Mouse (Mus musculus): ENCODE data around the gene Gnpda2. TPM values are rescaled to one million over a fixed set of nuclear protein-coding genes. Genes with fewer than 3 reads are reported as not detected.
A peak's percentile ranks its signal among the peaks of the same experiment; 100 is the strongest.

Gene Gnpda2
- 24.0 and 26.1 TPM in 2 replicates for polyA plus RNA-seq (2016; fragmentation: Nextera tagmentation; extraction: Ambion mirVana)

- Histone ChIP-seq H3K4me3 (peak within 1 kb of the TSS; percentile 75), H3K27ac (replicated peaks) (peak within 1 kb of the TSS; percentile 92), H3K27me3 (ENCODE audit: low read depth, poor library complexity, severe bottlenecking) (no peaks in the 10 kb centered on the region), H3K4me1 (peaks cover 8% of the 10 kb centered on the region), H3K36me3 (peaks cover 12% of the 10 kb centered on the region), H3K9me3 (replicated peaks) (no peaks in the 10 kb centered on the region)
- WGBS = 5% methylated on average over 42 of the region's 42 CpGs
- DNase-seq (ENCODE audit: low spot score) = peak; percentile 90
Observed at GRCm38 (mm10) chr5:69591640-69592461, at the start of gene Gnpda2. Gene Gnpda2, minus strand, starts transcription at chr5:69592340.

- Histone ChIP-seq H3K36me3 (no peaks in the 10 kb centered on the region), H3K4me3 (no peak overlapping the region), H3K4me1 (no peaks in the 10 kb centered on the region), H3K27me3 (ENCODE audit: low read depth, poor library complexity, severe bottlenecking) (no peaks in the 10 kb centered on the region), H3K27ac (replicated peaks) (no peak overlapping the region), H3K9me3 (replicated peaks) (no peaks in the 10 kb centered on the region)
- no peak for DNase-seq (ENCODE audit: low spot score)
- WGBS = 84% methylated on average over 4 of the region's 4 CpGs
Observed at GRCm38 (mm10) chr5:69634766-69635165, 42.6 kb upstream of the Gnpda2 start.

- 88% methylated on average over 1 of the region's 1 CpGs for WGBS
- H3K9me3 ChIP-seq (replicated peaks) = no peaks in the 10 kb centered on the region
- DNase-seq (ENCODE audit: low spot score) = no peak
Observed at GRCm38 (mm10) chr5:69620899-69621298, 28.8 kb upstream of the Gnpda2 start.

DNA sequence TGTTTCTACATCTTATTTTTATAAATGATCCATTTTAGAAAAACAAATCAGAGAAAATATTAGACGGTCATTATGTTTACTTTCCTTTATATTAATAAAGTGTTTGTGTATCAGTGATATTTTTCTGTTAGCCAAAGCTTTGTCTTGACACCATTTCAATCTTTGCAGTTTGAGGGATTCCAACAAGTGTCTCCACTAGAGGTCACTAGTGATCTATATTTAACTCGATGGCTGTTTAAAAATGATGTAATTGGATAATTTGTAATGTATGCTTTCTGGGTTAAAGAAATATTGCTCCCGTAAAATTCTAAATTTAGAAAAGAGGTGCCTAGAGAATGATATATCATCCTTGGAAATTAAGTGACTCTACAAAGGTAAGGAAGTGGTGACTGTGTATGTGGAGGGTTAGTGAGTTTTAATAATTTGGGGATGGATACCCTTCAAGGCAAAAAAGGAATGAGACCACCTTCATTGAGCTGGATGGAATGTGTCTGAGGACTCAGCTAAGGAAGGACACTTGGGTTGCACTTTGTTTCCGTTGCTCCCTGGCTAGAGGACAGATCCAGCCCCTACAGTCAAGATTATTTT, 21.2 kb upstream of the Gnpda2 start:
- no peak overlapping the region for H3K27ac ChIP-seq (replicated peaks)
- H3K27me3 ChIP-seq (ENCODE audit: low read depth, poor library complexity, severe bottlenecking) = no peaks in the 10 kb centered on the region
- WGBS = 34% methylated on average over 4 of the region's 4 CpGs
- DNase-seq (ENCODE audit: low spot score) = no peak
- H3K4me1 ChIP-seq = no peaks in the 10 kb centered on the region
- H3K9me3 ChIP-seq (replicated peaks) = no peaks in the 10 kb centered on the region
- H3K36me3 ChIP-seq = no peaks in the 10 kb centered on the region
- H3K4me3 ChIP-seq = no peak overlapping the region

More at GRCm38 (mm10) chr5:69620899-69621298, 28.8 kb upstream of the Gnpda2 start:
- Histone ChIP-seq H3K27me3 (ENCODE audit: low read depth, poor library complexity, severe bottlenecking) (no peaks in the 10 kb centered on the region), H3K36me3 (no peaks in the 10 kb centered on the region), H3K4me1 (no peaks in the 10 kb centered on the region), H3K27ac (replicated peaks) (no peak overlapping the region), H3K4me3 (no peak overlapping the region)

- Histone ChIP-seq H3K4me1 (no peaks in the 10 kb centered on the region), H3K9me3 (replicated peaks) (no peaks in the 10 kb centered on the region), H3K27me3 (ENCODE audit: low read depth, poor library complexity, severe bottlenecking) (no peaks in the 10 kb centered on the region), H3K36me3 (no peaks in the 10 kb centered on the region), H3K4me3 (no peak overlapping the region), H3K27ac (replicated peaks) (no peak overlapping the region)
- DNase-seq (ENCODE audit: low spot score) = no peak
Observed at GRCm38 (mm10) chr5:69601027-69601426, 8.9 kb upstream of the Gnpda2 start.

DNA sequence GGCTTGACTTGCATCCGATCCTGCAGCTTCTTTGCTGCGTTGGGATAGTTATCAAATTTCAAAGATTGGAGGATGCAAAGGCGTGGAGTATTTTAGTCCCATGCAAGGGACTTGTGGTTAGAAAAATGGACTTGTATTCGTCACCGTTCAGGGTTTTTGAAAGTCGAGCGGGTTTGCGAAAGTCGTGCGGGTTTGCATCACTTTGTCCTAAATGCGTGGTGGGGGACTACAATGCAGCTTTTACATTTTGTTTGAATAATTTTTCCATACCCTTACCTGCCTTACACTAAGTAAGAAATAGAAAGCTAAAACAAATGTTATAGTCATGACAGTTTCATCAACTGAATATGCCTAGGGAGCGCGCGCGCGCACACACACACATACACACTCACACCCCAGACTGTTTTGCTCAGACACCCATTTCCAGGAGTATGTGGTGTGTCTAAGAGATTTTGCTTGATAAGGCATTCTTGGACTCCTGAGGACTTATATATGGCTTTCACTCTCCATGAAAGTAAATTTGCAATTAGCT, 34.7 kb downstream of the Gnpda2 start:
- 14% methylated on average over 16 of the region's 16 CpGs for WGBS
- H3K4me3 ChIP-seq = peak overlapping the region; percentile 92
- no peaks in the 10 kb centered on the region for H3K27me3 ChIP-seq (ENCODE audit: low read depth, poor library complexity, severe bottlenecking)
- no peak for DNase-seq (ENCODE audit: low spot score)
- H3K4me1 ChIP-seq = peaks cover 10% of the 10 kb centered on the region
- H3K36me3 ChIP-seq = peaks cover 36% of the 10 kb centered on the region
- peak overlapping the region; percentile 98 for H3K27ac ChIP-seq (replicated peaks)
- H3K9me3 ChIP-seq (replicated peaks) = no peaks in the 10 kb centered on the region

DNA sequence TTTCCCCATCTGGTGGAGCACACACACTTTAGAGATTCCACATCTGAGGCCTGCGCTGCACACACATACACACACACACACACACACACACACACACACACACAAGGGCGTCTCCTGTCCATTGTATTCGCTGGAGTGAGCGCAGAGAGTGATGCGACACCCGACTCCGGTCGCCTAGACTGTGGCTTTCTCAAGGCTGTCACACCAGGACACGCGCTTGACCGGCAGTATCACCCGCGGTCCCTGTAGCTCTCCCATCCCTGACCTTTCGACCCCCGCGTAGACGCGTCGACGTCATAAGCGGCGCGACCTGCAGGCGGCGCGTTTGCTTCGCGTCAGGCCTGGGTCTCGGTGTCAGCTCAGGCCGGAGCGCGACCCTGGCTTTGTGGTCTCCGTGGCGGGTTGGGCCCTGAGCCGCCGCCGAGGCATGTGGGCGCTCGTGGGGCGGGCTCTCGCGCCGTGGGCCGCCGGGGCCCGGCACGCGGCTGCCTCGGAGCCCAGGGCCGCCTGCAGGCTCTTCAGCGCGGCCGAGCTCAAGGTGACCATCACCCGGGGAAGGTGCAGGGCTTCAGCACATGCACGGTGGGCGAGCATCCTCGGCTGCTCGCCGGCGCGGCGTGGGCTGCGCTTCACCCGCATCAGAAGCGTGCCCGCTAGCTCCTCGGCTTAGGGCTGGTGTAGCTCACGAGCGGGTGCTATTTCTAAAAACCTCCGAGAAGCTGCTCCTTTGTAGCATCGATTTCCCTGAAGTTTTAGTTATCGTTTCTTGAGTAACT, 35.3 kb downstream of the Gnpda2 start, which contains the start of gene Guf1:
Gene Guf1, plus strand, starts transcription at position 296 of the 776 bp plus-strand sequence.
- WGBS = under 1% methylated on average over 72 of the region's 72 CpGs
- H3K27ac ChIP-seq (replicated peaks) = peak within 1 kb of the TSS; percentile 98
- no peaks in the 10 kb centered on the region for H3K27me3 ChIP-seq (ENCODE audit: low read depth, poor library complexity, severe bottlenecking)
- peaks cover 31% of the 10 kb centered on the region for H3K36me3 ChIP-seq
- H3K4me1 ChIP-seq = peaks cover 10% of the 10 kb centered on the region
- H3K9me3 ChIP-seq (replicated peaks) = no peaks in the 10 kb centered on the region
- peak within 1 kb of the TSS; percentile 92 for H3K4me3 ChIP-seq
- peak; percentile 96 for DNase-seq (ENCODE audit: low spot score)

- H3K9me3 ChIP-seq (replicated peaks) = no peaks in the 10 kb centered on the region
- H3K27ac ChIP-seq (replicated peaks) = no peak within 1 kb of the TSS
- no peaks in the 10 kb centered on the region for H3K4me1 ChIP-seq
- WGBS = 76% methylated on average over 4 of the region's 4 CpGs
- no peaks in the 10 kb centered on the region for H3K27me3 ChIP-seq (ENCODE audit: low read depth, poor library complexity, severe bottlenecking)
- no peaks in the 10 kb centered on the region for H3K36me3 ChIP-seq
- DNase-seq (ENCODE audit: low spot score) = no peak
- H3K4me3 ChIP-seq = no peak within 1 kb of the TSS
Observed at GRCm38 (mm10) chr5:69542489-69542888, 49.7 kb downstream of the Gnpda2 start, which contains the start of gene Yipf7. Gene Yipf7, minus strand, starts transcription at chr5:69542648.

DNA sequence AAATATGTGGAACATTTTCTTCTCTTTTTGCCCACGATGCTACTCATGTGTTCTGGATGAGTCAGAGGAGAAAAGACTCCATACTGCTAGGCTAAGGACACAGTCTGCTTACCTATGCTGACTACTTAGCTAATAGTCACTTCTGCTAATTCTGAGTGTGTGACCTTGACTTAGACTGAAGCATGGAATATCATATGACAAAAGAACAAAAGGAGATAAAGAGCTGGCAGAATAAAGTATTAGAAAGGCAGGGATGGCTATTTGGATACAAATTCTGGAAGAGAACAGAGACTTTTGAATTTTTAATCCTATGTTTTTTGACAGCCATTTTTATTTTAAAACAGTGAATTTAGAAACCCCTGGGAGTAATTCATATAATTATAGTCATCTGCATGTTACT, 50.5 kb downstream of the Gnpda2 start:
- H3K27me3 ChIP-seq (ENCODE audit: low read depth, poor library complexity, severe bottlenecking) = no peaks in the 10 kb centered on the region
- H3K4me1 ChIP-seq = no peaks in the 10 kb centered on the region
- no peak for DNase-seq (ENCODE audit: low spot score)
- H3K9me3 ChIP-seq (replicated peaks) = no peaks in the 10 kb centered on the region
- WGBS = 82% methylated on average over 1 of the region's 1 CpGs
- no peak overlapping the region for H3K4me3 ChIP-seq
- H3K36me3 ChIP-seq = no peaks in the 10 kb centered on the region
- no peak overlapping the region for H3K27ac ChIP-seq (replicated peaks)

- no peaks in the 10 kb centered on the region for H3K27me3 ChIP-seq (ENCODE audit: low read depth, poor library complexity, severe bottlenecking)
- DNase-seq (ENCODE audit: low spot score) = no peak
- no peaks in the 10 kb centered on the region for H3K9me3 ChIP-seq (replicated peaks)
- no peak overlapping the region for H3K27ac ChIP-seq (replicated peaks)
- H3K4me1 ChIP-seq = no peaks in the 10 kb centered on the region
- H3K4me3 ChIP-seq = no peak overlapping the region
- H3K36me3 ChIP-seq = no peaks in the 10 kb centered on the region
Observed at GRCm38 (mm10) chr5:69523944-69524343, 68.2 kb downstream of the Gnpda2 start.

All from midbrain, embryonic 10.5 days (tissue).